Mouse (Mus musculus) cerebellum, postnatal 36 days (tissue): ENCODE data around the gene Uba5.

ENCODE experiments used
- DNase-seq, 2 experiments: peaks; one replicate each; pipeline ENCODE4 v3.0.0; 2021 to 2022; ENCODE audit warnings: mixed read lengths in 2 of 2

Uba5 gene

GRCm38 (mm10) chr9:104063244-104063961 is 469 bp upstream of the Uba5 start, which contains the start of gene Acad11:
Gene Acad11 (plus strand): TSS chr9:104063377.
- peak; percentile 82 to 94 for DNase-seq

GRCm38 (mm10) chr9:104051028-104051427 is 11.9 kb downstream of the Uba5 start:
- no peak for DNase-seq

GRCm38 (mm10) chr9:104043676-104044075 is 19.3 kb downstream of the Uba5 start:
- DNase-seq: no peak

- no peak for DNase-seq
These were observed 22.6 kb downstream of the Uba5 start, which contains the start of gene Gm28305 for GRCm38 (mm10) chr9:104040362-104040761. Gene Gm28305 (plus strand): TSS chr9:104040662.

- no peak for DNase-seq
These were observed 23.2 kb downstream of the Uba5 start for GRCm38 (mm10) chr9:104039742-104040141.

GRCm38 (mm10) chr9:104039031-104039695 is 23.8 kb downstream of the Uba5 start:
- DNase-seq: no peak

- no peak for DNase-seq
These were observed 24.7 kb downstream of the Uba5 start for GRCm38 (mm10) chr9:104038266-104038665.

GRCm38 (mm10) chr9:104035261-104036015 is 27.5 kb downstream of the Uba5 start:
- peak; percentile 61 to 65 for DNase-seq

GRCm38 (mm10) chr9:104034718-104035117 is 28.2 kb downstream of the Uba5 start:
- no peak for DNase-seq

GRCm38 (mm10) chr9:104034231-104034630 is 28.7 kb downstream of the Uba5 start:
- no peak for DNase-seq

GRCm38 (mm10) chr9:104029861-104030260 is 33.1 kb downstream of the Uba5 start:
- DNase-seq: no peak

- no peak for DNase-seq
These were observed 35.7 kb downstream of the Uba5 start for GRCm38 (mm10) chr9:104027186-104027585.

- no peak for DNase-seq
These were observed 41.9 kb downstream of the Uba5 start for GRCm38 (mm10) chr9:104021026-104021425.

- no peak for DNase-seq
These were observed 48.4 kb downstream of the Uba5 start for GRCm38 (mm10) chr9:104014526-104014925.

GRCm38 (mm10) chr9:104002913-104003330 is 60.0 kb downstream of the Uba5 start:
- DNase-seq: peak in 1 of 2 experiments; percentile 77

GRCm38 (mm10) chr9:104001921-104002859 is 60.7 kb downstream of the Uba5 start, which contains the start of gene Nphp3:
Gene Nphp3 (plus strand): TSS chr9:104002544.
- peak; percentile 98 to 99 for DNase-seq

GRCm38 (mm10) chr9:104000601-104001000 is 62.3 kb downstream of the Uba5 start:
- DNase-seq: no peak
